Mouse (Mus musculus): ENCODE measurements around the gene Zfp958. TPM values are rescaled to one million over a fixed set of nuclear protein-coding genes. Genes with fewer than 3 reads are reported as not detected.

Gene Zfp958
- polyA plus RNA-seq, 1 experiment: 2.2 TPM

DNA sequence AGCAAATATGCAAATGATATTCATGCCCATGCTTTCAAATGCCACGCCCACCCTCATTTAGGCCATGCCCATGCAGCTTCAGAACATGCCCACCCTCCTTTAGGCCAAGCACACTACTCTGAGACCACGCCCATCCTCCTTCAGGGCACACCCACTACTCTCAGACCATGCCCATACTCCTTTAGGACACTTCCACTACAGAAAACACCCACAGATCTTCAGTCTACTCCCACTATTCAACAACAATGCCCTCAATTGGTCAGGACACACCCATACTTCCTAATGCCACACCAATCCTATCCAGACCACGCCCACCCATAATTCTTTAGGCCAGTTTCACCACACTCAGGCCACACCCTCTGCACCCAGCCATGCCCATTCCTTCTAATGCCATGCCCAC, 66.8 kb downstream of the Zfp958 start:
- TF ChIP-seq CEBPB (IDR thresholded peaks at IDR 0.05; ENCODE audit: low read depth): no peak
- Histone ChIP-seq H3K36me3 (ENCODE audit: control insufficient read depth, insufficient read depth) (no peaks in the 10 kb centered on the region), H3ac (ENCODE audit: control insufficient read depth, insufficient read length, low read depth) (no peak overlapping the region), H3K79me3 (ENCODE audit: low read depth) (no peaks in the 10 kb centered on the region), H3K27me3 (ENCODE audit: control insufficient read depth, insufficient read depth, insufficient read length) (no peaks in the 10 kb centered on the region), H3K79me2 (ENCODE audit: control insufficient read depth, insufficient read depth) (no peaks in the 10 kb centered on the region), H3K4me3 (ENCODE audit: insufficient read depth, poor library complexity, severe bottlenecking) (no peak overlapping the region)

Other genes with a start within 250 kb of the Zfp958 start
- gene Cers4, start 120.1 kb upstream of the Zfp958 start, polyA plus RNA-seq (2012; fragmentation: generic; extraction: Trizol): 0.23 TPM
- gene Shcbp1, start 166.4 kb downstream of the Zfp958 start, polyA plus RNA-seq (2012; fragmentation: generic; extraction: Trizol): 10.4 TPM

Data from C2C12 (cell line).